Mouse (Mus musculus) liver, postnatal 0 days (tissue): ENCODE measurements at regions not wholly inside any gene's neighbourhood (a gene's known extent, or its start where the extent isn't known, plus 50 kb on each side); places are given as distances from the start of the nearest gene placed in this dataset.

Experiments used
- CTCF ChIP-seq: sonication (generic); IDR thresholded peaks from 2 replicates; pipeline ENCODE4 v1.5.1; 2016; ENCODE audit warnings: antibody characterized with exemption, low read depth
- EP300 ChIP-seq: IDR thresholded peaks from 2 replicates; pipeline ENCODE4 v1.6.1; 2016; ENCODE audit warnings: antibody characterized with exemption, low read depth, mild to moderate bottlenecking

DNA sequence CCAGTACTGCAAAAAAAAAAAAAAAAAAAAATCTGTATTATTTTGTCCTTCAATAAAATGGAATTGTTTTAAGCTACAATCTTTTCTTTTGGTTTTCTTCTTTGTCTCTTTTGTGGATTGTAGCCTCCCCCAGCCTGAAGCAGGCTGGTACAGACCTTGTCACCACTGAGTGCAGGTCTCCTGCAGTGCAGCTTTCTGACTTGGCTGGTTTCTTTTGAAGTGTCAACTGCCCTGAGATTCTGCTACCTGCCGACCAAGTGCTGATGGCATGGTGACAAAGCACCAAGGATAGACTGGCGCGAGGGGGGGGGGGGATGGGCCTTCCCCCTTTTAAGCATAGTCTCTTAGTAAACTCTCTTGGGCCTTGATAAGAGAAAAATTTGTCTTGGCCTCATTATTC, 116.2 kb upstream of the Cnksr3 start:
- TF ChIP-seq EP300 (no peak), CTCF (no peak)
